Mouse (Mus musculus) megakaryocyte-erythroid progenitor cell, adult 5-6 weeks (primary cell): ENCODE measurements at regions not wholly inside any gene's neighbourhood (a gene's known extent, or its start where the extent isn't known, plus 50 kb on each side); places are given as distances from the start of the nearest gene placed in this dataset.

ENCODE experiments used
- ATAC-seq: replicated peaks from 2 replicates; pipeline ENCODE4 v1.8.0; 2016; ENCODE audit warnings: mild to moderate bottlenecking, inconsistent platforms; ENCODE audit not compliant: severe bottlenecking, poor library complexity, low FRiP score, low TSS enrichment

- ATAC-seq, result no peak
Observed at GRCm38 (mm10) chr19:37754024-37754423, 56.4 kb downstream of the Cyp26a1 start.

DNA sequence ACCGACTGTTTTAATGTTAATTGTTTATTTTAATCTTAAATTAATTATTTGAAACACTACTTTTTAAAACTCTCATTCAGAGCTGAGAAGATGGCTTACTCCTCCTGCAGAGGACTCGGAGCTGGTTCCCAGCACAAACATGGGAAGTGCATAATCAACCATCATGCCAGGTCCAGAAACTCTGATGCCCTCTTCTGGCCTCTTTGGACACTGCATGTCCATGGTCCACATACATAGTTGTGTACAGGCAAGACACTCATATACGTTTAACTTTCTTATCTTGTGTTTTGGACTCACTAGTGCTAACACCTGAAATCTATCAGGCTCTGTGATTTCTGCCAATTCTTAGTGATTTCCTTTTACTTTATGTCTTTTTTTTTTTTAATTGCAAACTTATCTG lies 57.8 kb downstream of the Cyp26a1 start:
- ATAC-seq, result 0 out of 2 replicates have a peak, but pooled peaks have one; percentile 59

GRCm38 (mm10) chr19:37769376-37769775 lies 71.8 kb downstream of the Cyp26a1 start:
- ATAC-seq, result no peak

DNA sequence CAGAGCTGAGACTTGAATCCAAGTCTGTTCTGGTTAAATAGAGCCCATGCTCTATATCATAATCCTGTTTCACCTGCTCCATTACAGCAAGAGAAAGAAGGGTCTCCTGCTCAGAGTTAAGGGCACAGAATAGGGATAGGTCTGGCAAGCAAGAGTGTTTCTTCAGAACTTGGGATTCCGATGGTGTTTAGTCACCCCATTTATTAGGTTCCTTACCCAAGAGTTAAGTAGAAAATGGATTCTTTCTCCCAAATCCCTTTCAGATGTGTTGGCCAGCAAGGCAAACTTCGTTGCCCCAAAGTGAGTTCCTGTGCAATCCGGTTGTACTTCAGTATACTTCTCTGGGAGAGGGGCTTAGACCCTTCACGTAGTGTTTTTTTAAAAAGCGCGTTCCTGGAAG lies 74.4 kb downstream of the Cyp26a1 start:
- no peak for ATAC-seq

GRCm38 (mm10) chr19:37774551-37774950 lies 77.0 kb downstream of the Cyp26a1 start:
- no peak for ATAC-seq

GRCm38 (mm10) chr19:37774966-37775365 lies 77.4 kb downstream of the Cyp26a1 start:
- ATAC-seq, result no peak

DNA sequence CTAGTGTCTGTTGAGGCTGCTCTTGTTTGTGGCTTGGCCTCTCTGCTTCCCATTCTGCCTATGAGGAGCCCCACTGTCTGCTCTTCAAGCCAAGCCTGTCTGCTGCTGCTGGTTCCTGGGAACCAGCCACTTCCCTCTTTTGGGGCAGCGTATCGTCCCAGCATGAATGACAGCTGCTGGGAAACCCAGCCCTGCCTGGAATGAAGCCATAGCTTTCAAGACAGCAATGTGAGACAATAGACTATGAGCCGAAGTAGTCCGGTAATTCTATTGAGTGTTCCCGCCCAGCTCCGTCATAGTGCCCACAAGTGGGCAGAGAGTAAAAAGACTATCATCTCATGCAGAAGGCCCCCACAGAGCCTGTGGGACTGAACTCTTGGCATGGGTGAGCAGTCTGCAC lies 80.4 kb downstream of the Cyp26a1 start:
- ATAC-seq, result no peak

- no peak for ATAC-seq
Observed at GRCm38 (mm10) chr19:37778568-37778967, 81.0 kb downstream of the Cyp26a1 start.

DNA sequence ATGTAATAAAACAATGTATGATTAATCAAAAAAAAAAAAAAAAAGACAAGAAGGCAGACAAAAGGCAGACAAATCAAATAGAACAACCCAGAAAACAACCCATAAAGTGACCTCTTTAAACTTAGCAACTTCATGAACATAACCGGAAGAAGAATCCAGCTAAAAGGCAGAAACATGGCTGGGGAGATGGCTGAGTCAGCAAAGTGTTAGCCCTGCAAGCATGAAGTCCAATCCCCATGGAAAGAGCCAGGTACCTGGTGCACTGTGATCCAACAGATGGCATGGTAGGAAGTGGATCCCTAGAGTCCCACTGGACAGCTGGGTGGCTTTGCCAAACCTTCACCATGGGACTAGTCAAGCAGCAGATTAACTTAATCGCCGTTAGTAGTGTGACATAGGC lies 90.9 kb downstream of the Cyp26a1 start:
- no peak for ATAC-seq

- no peak for ATAC-seq
Observed at GRCm38 (mm10) chr19:37789576-37790180, 92.1 kb downstream of the Cyp26a1 start.

- no peak for ATAC-seq
Observed at GRCm38 (mm10) chr19:37790281-37791073, 92.9 kb downstream of the Cyp26a1 start.

DNA sequence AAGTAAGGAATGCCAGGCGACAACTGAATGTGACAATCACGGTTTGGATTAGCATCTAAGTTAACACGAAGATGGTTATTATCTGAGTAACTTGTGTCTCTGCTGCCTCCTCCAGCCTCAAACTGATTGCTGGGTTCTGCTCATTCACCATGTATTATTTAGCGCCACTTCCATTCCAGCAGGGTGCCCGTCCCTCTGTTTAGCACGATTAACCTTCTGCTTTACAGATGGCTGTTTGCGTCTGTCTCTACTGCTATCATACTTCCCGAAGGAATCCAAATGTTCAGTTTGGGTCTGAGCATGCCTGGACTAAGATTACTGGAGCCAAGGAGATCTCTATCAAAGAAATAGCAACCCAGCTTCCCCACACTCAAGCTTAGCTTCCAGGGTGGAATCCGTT lies 95.6 kb downstream of the Cyp26a1 start:
- ATAC-seq, result no peak

- ATAC-seq, result no peak; the same call in 1 of the 2 replicates
Observed at GRCm38 (mm10) chr19:37795552-37796343, 98.2 kb downstream of the Cyp26a1 start.

- ATAC-seq, result no peak
Observed at GRCm38 (mm10) chr19:37800161-37800660, 102.6 kb downstream of the Cyp26a1 start.

- no peak for ATAC-seq
Observed at GRCm38 (mm10) chr19:37809666-37810065, 112.1 kb downstream of the Cyp26a1 start.

GRCm38 (mm10) chr19:37814089-37815073 lies 116.8 kb downstream of the Cyp26a1 start:
- no peak for ATAC-seq

DNA sequence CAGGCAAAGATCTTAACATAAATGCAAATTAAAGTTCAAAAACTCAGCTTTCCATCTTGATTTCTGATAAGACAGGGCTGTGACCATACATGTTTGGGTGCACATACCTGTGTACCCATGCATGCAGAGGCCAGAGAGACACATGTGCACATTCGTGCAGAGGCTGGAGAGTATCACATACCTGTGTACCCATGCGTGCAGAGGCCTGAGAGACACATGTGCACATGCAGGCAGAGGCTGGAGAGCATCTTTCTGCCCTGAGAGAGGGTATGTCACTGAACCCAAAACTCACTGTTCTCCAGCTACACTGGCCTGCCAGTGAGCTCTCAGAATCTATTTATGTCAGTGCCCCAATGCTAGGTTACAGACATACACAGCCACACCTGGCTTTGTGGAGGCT lies 118.0 kb downstream of the Cyp26a1 start:
- no peak for ATAC-seq

DNA sequence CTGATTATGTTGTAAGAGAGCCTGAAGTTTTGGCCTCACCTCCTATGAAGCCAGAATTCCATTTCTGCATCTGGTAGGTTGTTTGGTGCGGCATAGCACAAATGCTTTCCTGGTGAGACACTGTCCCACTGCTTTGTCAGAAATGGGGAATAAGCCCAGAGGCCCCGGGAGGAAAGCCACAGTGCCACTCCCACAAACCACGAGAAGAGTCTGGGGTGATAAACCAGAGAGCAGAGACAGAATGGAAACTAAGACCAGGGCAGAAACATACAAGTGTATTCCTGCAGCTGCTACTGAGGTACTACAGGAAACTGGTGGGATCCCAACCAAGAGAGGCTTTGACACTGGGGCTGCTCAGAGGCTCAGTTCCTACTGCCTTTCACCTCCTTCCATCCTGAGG lies 123.6 kb downstream of the Cyp26a1 start:
- no peak for ATAC-seq

DNA sequence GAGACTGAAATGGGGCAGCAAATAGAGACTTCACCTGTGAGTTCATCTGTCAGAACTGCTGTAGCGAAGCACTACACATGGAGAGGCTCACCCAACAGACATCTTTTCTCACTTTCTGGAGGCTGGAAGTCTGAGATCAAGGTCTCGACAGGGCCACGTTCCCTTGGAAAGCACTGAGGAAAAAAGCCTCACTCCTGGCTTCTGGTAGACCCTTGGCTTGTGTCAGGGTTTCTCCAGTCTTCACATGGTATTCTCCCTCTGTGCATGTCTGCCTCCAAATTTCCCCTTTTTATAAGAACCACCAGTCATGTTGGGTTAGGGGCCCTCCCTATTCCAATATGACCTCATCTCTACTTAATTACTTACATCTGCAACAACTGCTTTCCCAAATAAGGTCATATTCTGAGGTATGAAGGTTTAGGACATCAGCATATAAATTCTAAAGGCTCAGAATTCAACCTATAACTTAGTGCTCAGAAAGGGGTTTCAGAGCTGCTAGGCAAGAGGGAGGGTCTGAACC lies 124.1 kb downstream of the Cyp26a1 start:
- ATAC-seq, result no peak
